Mouse (Mus musculus) kidney, adult 8-10 months (tissue): ENCODE results near the gene Nog.
A peak's percentile ranks its signal among the peaks of the same experiment; 100 is the strongest.

ENCODE experiments used
- DNase-seq, 2 experiments: peaks; one replicate each; pipeline ENCODE4 v3.0.0; 2022

Gene Nog

GRCm38 (mm10) chr11:89302056-89302815 lies at the start of gene Nog:
Gene Nog, minus strand, starts transcription at chr11:89302332.
- DNase-seq, result peak in 1 of 2 experiments; percentile 16

DNA sequence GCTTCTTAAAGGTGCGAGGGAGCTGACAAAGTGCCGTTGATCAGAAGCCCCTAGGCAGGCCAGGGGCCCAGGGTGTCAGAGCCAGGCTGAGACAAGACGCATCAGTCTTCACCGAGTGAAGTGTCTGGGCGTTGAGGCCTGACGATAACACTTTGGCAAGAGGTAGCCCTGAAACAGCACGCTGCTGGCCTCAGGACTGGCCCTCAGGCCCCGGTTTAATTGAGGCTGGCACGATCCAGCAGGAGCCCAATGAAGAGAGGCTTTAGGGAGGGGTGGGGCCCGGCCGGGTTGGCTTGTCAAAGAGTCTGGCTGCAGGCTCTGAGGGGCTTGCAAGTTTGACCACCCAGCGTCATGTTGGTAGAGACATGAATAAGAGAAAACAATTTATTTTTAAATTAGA lies 38.1 kb upstream of the Nog start:
- no peak for DNase-seq

DNA sequence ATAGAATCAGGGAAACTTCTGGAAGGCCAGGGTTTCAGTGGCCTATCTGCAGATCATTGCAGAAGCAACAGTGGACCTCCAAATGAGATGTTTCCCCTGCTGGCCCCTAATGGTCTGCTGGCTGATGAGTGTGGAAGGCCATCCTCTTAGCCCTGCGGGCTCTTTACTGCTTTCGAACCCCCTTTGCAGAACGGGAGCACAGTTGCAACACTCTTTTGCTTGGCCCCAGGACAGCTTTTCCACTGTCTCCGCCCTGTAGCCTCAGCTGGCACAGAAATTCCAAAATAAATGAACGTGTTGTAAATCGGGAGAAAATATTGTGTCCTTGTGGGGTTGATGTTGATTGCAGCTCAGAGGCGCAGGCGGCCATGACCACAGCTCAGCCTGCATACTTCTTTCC lies 37.7 kb upstream of the Nog start:
- DNase-seq, result no peak

DNA sequence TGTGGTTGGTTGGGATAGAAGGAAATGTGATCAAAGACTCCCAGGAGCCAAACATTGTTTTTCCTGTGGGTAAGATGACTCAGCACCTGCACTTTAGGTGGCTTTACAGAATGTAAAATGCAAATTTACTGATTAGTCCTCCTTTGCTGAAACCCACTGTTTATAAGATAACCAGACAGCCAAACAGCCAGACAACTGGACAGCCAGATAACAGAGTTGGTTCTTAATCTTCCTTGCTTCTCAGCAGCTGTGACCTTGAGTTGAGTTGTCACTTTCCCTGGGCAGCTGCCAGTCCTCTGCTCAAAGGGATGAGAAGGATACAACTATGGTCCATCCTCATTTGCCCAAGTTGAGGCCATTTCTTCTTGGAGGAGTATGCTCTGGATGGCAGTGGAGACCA lies 35.8 kb upstream of the Nog start:
- DNase-seq, result no peak

DNA sequence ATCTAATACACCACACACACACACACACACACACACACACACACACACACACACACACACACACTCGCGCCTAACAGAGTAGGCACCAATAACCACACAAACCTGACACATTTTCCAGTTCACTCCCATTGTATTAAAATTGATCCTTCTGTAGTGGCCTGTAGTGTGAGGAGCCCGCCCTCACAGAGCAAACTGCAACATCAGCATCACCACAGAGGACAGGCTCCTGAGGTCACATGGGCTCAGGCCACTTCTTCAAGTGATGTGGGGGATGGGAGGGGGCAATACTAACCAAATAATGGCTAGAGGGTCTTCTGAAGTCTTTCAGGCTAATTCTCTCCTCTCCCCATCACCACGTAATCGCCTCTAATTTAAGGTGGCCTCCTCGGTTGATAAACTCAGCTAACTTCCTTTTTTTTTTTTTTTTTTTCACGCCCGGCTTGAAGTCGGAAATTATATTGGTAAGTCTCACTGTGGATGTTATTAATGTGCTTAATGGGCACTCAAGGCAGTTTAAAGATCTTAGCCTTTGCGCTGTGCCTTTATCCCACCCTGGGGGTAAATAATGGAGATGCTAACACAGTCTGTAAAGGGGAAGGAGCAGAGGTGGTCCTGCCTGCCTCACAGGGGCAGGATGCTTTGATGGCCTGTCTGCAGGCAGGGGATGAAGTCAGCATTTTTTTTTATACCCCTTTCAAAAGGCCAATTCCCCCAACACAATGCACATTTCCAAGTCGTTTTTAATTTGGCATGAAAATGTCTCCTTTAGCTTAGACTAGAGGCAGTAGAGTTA lies 25.2 kb upstream of the Nog start:
- no peak for DNase-seq

DNA sequence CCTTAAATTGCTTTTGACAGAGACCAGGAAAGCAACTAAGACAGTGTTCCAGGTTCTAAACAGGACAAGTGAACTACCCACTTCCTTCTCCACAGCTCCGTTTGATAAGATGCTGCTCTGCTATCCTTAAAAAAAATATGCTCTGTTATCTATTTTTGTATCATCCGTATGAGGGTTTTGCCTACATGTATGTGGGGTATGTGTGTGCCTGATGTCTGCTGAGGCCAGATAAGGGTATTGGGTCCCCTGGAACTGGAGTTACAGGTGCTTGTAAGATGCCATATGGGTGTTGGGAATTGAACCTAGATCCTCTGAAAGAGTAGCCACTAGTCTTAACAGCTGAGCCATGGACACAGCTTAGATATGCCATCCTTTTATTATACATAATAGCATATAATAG lies 19.6 kb upstream of the Nog start:
- no peak for DNase-seq

- DNase-seq, result no peak
These were observed 17.5 kb upstream of the Nog start for GRCm38 (mm10) chr11:89319675-89320074.

- DNase-seq, result no peak
These were observed 16.2 kb upstream of the Nog start for GRCm38 (mm10) chr11:89318324-89318723.

GRCm38 (mm10) chr11:89317757-89318156 lies 15.6 kb upstream of the Nog start:
- no peak for DNase-seq

- no peak for DNase-seq
These were observed 12.2 kb upstream of the Nog start for GRCm38 (mm10) chr11:89314374-89314773.

DNA sequence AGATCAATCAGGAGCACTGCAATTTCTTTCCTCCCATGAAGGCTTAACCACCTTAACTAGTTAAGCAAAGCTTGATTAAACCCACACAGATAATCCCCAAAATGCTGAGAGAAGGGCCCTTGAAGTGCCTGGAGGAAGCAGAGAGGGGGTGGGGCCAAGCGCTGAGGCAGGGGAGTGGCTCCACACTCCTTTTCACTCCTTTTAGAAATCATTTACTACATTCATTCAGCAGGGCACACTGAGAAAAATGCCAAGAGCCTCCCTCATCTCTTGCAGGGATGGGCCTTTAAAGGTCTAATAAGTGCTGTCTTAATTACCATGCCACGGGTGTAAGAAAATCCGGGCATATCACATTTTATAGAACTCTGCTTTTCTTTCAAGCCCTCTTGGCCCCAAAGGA lies 10.2 kb upstream of the Nog start:
- DNase-seq, result no peak

DNA sequence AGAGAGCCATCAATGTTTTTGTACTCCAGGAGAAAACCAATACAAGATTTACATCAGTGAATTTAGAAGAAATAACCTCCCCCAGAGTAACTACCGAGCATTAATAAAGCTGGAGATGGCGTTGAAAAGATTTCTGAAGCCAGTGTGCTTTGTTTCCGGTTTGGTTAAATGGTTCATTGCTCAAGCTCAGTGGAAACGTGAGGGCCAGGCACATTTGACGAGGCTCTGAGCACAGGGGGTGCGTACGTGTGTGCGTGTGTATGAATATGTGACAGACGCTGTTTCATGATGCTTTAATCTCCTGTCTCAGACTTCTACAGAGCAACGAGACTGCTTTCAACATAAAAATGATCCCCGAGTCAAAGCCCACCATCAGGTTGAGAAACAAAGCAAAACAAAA lies 8.1 kb upstream of the Nog start:
- no peak for DNase-seq

DNA sequence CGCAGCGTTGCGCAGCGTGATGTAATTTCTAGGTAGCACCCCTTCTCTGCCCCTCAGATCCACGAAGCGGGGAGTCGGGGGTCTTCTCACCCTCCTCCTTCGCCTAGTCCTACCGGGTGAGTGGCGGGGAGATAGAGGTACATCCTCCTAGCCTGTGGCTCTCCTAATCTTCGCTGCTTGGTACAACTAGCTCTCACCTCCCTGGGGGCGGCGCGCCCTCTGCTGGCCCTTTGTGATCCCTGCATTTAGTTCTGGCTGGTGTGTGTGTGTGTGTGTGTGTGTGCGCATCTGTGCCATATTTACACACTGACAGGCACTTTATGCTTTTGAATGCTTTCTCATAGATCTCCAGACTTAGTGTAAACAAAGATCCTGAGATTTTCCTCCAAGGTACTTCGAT lies 1.3 kb upstream of the Nog start:
- peak; percentile 62 to 78 for DNase-seq

DNA sequence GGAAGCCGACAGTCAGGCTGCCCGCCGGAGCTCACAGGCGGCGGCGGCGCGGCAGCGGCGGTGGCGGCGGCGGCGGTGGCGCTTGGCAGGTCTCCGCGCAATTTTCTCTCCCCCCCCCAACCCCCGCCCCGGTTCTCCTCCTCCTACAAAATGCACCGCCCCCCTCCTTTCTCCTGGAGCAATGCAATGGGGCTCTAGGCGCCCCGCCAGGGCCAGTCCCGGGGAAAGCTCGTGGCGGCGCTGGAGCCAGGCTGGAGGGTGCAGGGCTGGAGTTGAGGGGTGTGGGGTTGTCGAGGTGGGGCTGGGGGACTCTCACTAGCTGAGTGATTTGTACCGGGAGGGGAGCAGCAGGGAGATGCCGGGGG lies 666 bp upstream of the Nog start:
- peak; percentile 19 to 29 for DNase-seq

DNA sequence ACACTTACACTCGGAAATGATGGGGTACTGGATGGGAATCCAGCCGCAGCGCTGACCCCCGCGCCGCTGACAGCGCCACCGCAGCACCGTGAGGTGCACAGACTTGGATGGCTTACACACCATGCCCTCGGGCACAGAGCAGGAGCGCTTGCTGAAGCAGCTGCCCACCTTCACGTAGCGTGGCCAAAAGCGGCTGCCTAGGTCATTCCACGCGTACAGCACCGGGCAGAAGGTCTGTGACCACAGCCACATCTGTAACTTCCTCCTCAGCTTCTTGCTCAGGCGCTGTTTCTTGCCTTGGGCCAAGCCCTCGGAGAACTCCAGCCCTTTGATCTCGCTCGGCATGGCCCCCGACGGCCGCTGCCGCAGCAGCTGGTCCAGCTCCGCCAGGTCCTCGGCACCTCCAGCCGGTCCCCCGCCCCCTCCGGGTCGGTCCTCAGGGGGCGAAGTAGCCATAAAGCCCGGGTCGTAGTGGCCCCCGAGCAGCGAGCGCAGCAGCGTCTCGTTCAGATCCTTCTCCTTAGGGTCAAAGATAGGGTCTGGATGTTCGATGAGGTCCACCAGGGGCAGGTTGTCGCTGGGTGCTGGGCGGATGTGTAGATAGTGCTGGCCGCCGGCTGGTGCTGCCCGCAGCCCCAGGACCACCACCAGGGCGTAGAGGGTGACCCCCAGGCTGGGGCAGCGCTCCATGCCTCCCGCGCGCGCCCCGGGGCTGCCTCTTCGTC lies 639 bp downstream of the Nog start:
- no peak for DNase-seq

DNA sequence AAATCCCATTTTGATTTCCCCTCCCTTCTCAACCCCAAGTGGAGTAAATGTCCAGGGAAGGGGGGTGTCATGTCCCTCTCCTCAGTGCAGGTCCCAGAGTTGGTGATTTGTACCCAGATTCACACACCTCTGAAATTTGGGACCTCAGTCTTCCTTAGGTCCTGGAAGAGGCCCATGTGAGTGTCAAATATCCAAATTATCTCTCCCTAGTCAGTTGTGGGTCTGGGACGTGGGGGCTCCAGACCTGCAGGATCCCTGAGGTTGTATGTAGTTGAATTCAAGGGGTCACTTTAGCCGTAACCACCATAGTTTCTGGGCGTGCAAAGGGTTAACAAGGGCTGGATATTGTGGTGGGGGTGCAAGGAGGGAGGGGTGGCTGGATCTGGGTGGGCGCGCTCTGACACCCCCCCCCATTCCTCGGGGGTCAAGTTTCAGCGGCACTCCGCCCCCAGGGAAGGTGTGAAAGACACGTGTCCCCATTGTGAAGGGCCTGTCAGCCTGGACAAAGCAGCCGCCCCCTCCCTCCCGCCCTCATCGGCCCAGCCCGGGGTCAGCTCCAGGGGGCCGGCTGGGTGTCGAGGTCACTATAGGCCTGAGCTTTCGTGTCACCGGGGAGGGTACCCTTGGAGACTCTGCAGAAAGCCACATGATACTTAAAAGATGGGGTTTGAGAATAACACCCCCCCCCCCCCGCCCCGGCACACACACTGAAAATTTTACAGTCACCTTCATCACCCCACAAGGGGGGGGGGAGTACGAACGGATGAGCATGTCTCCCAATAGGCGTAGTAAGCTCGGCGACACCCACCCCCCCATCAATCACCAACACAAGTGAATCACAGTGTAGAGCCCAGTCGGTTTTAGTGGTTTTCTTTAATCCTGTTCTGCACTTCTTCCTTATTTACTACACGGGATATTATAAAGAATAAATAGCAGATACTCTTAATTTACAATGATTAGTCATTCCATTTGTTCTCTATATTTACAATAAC lies 2.1 kb downstream of the Nog start:
- no peak for DNase-seq

DNA sequence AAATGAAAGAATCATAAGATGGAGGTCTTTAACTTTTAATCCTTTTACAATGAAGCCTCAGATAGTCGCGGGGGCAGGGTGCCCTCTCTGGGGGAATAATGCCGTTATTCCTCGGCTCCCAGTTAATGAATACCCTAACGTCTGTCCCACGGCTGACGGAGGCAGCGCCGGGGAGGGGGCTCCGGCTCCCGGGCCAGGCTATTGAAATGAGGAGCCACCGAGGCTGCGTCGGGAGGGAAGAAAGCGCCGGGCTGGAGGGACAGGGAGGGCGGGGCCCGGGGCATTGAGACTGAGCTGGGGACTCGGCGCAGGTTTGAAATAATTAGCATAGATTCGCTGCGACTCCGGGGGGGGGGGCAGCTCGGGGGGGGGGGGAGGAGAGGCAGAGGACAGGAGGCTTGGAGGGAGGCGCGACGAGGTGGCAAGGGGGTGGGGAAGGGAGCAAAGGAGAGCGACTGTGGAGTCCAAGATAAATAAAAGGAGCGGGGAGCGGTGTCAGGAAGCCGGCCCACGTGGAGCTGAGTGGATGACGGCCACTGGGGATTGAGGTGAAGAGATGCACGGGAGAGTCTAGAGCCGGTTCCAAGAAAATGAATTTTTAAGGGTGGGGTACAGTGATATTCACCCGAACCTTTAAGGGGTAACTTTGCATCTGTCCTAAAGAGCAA lies 2.9 kb downstream of the Nog start:
- DNase-seq, result peak in 1 of 2 experiments; percentile 7

DNA sequence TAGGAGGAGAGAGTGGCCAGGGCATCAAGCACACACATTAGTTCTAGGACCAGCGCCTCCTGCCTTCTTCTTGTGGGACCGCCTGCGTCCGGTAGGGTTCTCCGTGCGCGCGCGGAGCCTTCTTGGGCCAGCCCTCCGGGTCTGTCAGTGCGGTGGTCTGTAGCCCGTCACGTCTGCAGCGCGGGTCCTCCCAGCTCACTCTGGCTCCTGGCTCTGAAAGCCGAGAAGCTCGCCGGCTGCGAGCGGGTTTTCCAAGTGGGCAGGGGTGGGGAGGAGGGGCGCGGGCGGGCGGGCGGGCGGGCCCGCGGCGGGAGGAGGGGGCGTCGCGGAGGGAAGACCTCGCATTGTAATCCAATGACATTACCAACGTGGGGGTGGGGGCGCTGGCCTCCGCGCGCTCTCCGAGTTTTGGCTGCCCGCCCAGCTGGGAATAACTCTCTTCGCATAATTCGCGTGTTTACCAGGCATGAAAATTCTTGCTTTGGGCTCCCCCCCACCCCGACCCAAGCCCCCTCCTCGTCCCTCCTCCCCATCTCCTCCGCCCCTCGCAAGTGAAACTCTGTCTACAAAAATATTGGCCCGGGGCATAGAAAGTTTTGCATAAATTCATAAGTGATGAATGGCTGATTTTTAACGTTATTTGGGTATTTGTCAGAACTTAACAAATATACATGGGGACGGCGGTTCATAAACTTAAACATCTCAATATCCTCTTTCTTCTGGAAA lies 3.7 kb downstream of the Nog start:
- no peak for DNase-seq

GRCm38 (mm10) chr11:89297521-89297920 lies 4.6 kb downstream of the Nog start:
- DNase-seq, result no peak

DNA sequence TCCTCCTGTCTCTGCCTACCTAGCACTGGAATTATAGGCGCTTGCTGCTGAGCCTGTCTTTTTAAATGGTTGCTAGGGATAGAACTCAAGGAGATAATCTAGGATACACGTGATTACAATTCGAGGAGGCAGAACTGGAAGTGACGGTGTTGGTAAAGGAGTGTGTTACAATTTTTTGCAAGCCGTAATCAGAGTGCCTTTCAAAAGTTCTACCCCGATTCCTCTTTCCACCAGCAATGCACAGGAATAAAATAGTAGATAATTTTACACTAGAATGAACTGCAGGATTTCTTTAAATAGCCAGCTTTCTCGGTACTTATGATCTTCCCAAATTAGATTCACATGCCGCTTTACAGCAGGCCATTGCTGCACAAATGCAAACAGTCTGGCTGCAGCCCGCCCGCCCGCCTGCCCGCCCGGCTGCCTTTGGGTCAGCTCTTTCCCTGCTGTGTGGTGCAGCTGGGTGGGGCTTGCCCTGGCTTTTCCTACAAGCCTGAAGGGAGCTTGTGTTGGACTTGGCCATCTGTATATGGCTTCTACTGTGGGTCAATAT lies 32.2 kb downstream of the Nog start:
- no peak for DNase-seq

DNA sequence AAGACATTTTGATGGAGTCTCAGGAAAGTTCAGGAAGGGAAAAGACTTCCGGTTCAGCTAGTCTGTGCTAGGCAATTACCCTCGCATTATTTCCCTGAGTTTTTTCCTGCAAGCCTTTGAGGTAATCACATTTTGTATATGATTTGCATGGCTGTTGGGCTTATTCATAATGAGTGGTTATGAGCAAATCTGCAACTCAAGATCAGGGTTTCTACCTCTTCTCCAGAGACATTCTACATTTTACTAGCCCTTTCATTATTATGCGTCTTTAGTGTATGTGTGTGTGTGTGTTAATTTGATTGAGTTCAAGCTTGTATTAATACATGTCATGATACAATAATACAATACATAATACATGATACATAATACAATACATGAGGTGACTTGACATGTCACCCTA lies 34.6 kb downstream of the Nog start:
- no peak for DNase-seq
